Mouse (Mus musculus) limb, embryonic 11.5 days (tissue): ENCODE data around the gene Med17. TPM values are rescaled to one million over a fixed set of nuclear protein-coding genes. Genes with fewer than 3 reads are reported as not detected.

Experiments used
- ATAC-seq: fragments of 200-750 bp; cut with Nextera tagmentation; 2 replicates; pipeline ENCODE4 v1.8.0; 2017; ENCODE audit warnings: low read depth; ENCODE audit not compliant: insufficient number of reproducible peaks, low FRiP score, low TSS enrichment
- DNase-seq: peaks from one replicate; pipeline ENCODE4 v3.0.0-alpha.2; 2015; ENCODE audit warnings: low spot score
- H3K27ac ChIP-seq: fragments of 300-500 bp; sonication (generic); replicated peaks from 2 replicates; pipeline ENCODE4 v1.5.1; 2014; ENCODE audit warnings: low read depth, mild to moderate bottlenecking, low read length
- H3K27me3 ChIP-seq: fragments of 300-500 bp; sonication (generic); 2 replicates; pipeline ENCODE4 v1.6.1; 2014; ENCODE audit warnings: mild to moderate bottlenecking, low read length, mixed read lengths; ENCODE audit not compliant: control insufficient read depth, insufficient read depth
- H3K36me3 ChIP-seq: fragments of 300-500 bp; sonication (generic); 2 replicates; pipeline ENCODE4 v1.6.1; 2014; ENCODE audit warnings: mild to moderate bottlenecking, low read length, moderate library complexity, mixed read lengths; ENCODE audit not compliant: control insufficient read depth, insufficient read depth
- H3K4me1 ChIP-seq: fragments of 300-500 bp; sonication (generic); 2 replicates; pipeline ENCODE4 v1.6.1; 2014; ENCODE audit warnings: low read length, mixed read lengths; ENCODE audit not compliant: control insufficient read depth, insufficient read depth
- H3K4me2 ChIP-seq: fragments of 300-500 bp; sonication (generic); 2 replicates; pipeline ENCODE4 v1.6.1; 2014; ENCODE audit warnings: low read depth, mild to moderate bottlenecking, moderate library complexity; ENCODE audit not compliant: severe bottlenecking
- H3K4me3 ChIP-seq: fragments of 300-500 bp; sonication (generic); 2 replicates; pipeline ENCODE4 v1.5.1; 2014; ENCODE audit warnings: low read depth, low read length
- H3K9ac ChIP-seq: fragments of 300-500 bp; sonication (generic); 2 replicates; pipeline ENCODE4 v1.6.1; 2014; ENCODE audit warnings: mild to moderate bottlenecking, low read length
- H3K9me3 ChIP-seq: fragments of 300-500 bp; sonication (generic); 2 replicates; pipeline ENCODE4 v1.6.1; 2016; ENCODE audit warnings: low read length; ENCODE audit not compliant: control insufficient read depth
- WGBS: fragments of 180-500 bp; shearing (Covaris S2); extraction: QIAGEN DNeasy Blood & Tissue Kit; methylation state at CpG from one replicate; pipeline ENCODE4 v1.1.7; 2014; 5-methylcytosine and 5-hydroxymethylcytosine counted together
- polyA plus RNA-seq: library from polyadenylated mRNA; unstranded; fragments of >200 nt; fragmentation: Nextera tagmentation; extraction: Ambion mirVana; gene quantifications from 2 replicates; pipeline ENCODE4 v1.2.1, GENCODE M21; 2014

Gene Med17
- polyA plus RNA-seq, 1 experiment from 2014 or later: 46.6 TPM

DNA sequence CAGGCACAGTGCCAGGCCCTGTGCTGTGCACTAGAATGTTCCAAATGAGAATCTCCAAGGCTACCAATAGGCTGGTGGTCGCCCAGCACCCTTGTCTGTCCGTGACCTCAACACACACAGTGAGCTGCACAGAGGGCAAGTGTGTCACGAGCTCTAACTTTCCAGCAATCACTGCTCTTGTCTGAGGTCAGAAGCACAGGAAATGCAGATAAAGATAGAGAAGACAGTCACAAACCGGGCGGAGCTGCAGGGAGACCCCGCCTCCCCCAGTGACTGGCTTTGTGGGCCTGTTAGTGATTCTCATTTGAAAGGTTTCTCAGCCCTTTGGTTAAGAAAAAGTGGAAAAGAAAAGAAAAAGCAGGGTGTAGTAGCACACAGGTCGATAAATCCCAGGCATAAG lies 29.4 kb downstream of the Med17 start:
- H3K27me3 ChIP-seq: no peaks in the 10 kb centered on the region
- no peak overlapping the region for H3K27ac ChIP-seq
- H3K4me3 ChIP-seq: no peak overlapping the region
- DNase-seq: no peak
- no peaks in the 10 kb centered on the region for H3K36me3 ChIP-seq
- 78% methylated on average over 7 of the region's 7 CpGs for WGBS
- no peak overlapping the region for H3K9ac ChIP-seq
- no peak overlapping the region for H3K4me2 ChIP-seq
- no peaks in the 10 kb centered on the region for H3K4me1 ChIP-seq
- H3K9me3 ChIP-seq: no peaks in the 10 kb centered on the region
- ATAC-seq: no peak

- H3K36me3 ChIP-seq: no peaks in the 10 kb centered on the region
- WGBS: 59% methylated on average over 14 of the region's 14 CpGs
- H3K4me2 ChIP-seq: no peak overlapping the region
- no peak overlapping the region for H3K4me3 ChIP-seq
- no peaks in the 10 kb centered on the region for H3K4me1 ChIP-seq
- no peak for DNase-seq
- H3K27me3 ChIP-seq: no peaks in the 10 kb centered on the region
- no peak overlapping the region for H3K9ac ChIP-seq
- no peaks in the 10 kb centered on the region for H3K9me3 ChIP-seq
- H3K27ac ChIP-seq: no peak overlapping the region
- no peak for ATAC-seq
These were observed 34.2 kb downstream of the Med17 start for GRCm38 (mm10) chr9:15245319-15246075.

GRCm38 (mm10) chr9:15242130-15242529 lies 37.6 kb downstream of the Med17 start:
- no peak for ATAC-seq
- no peak overlapping the region for H3K4me3 ChIP-seq
- H3K27me3 ChIP-seq: no peaks in the 10 kb centered on the region
- H3K36me3 ChIP-seq: no peaks in the 10 kb centered on the region
- 87% methylated on average over 1 of the region's 1 CpGs for WGBS
- H3K27ac ChIP-seq: no peak overlapping the region
- no peak overlapping the region for H3K4me2 ChIP-seq
- peaks cover 7% of the 10 kb centered on the region; the same call in 1 of the 2 replicates for H3K4me1 ChIP-seq
- DNase-seq: no peak
- no peak overlapping the region for H3K9ac ChIP-seq
- no peaks in the 10 kb centered on the region for H3K9me3 ChIP-seq

GRCm38 (mm10) chr9:15241596-15241939 lies 38.2 kb downstream of the Med17 start:
- no peak overlapping the region for H3K9ac ChIP-seq
- WGBS: 52% methylated on average over 9 of the region's 9 CpGs
- no peaks in the 10 kb centered on the region for H3K36me3 ChIP-seq
- no peaks in the 10 kb centered on the region for H3K9me3 ChIP-seq
- DNase-seq (peak; percentile 85), ATAC-seq (no peak)
- H3K4me3 ChIP-seq: no peak overlapping the region
- no peak overlapping the region for H3K4me2 ChIP-seq
- no peaks in the 10 kb centered on the region for H3K27me3 ChIP-seq
- peaks cover 7% of the 10 kb centered on the region; the same call in 1 of the 2 replicates for H3K4me1 ChIP-seq
- no peak overlapping the region for H3K27ac ChIP-seq

DNA sequence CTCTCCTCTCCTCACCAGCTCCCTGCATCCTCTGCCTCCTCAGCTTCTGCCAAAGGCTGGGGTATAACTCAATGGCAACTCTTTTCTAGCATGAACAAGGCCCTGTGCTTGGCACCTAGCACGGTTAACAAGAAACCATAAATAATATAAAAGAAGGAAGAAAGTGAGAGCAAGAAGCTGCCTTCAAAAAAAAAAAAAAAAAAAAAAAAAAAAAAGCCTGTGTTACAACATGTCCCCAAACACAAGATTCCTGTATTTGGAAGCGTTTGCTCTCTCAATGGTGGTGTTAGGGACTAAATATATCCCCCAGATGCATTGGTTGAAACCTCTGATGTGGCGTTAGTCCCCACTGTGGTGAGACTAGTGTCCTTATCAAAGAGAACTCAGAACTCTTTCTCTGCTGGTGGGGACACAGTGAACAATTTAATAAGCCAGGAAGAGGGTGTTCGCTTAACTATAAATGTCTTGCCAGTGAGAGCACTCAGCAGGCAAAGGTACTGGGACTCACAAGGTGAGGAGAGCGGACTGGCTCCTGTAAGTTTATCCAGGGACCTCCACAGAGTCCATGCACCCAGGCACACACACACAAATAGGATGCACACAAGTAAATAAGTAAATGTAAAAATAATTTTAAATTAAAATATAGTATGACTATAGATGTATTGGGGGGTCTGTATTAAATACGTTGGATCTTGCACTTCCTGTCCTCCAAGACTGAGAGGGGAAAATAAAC lies 38.7 kb downstream of the Med17 start:
- H3K27me3 ChIP-seq: no peaks in the 10 kb centered on the region
- no peak for DNase-seq
- H3K36me3 ChIP-seq: no peaks in the 10 kb centered on the region
- H3K9ac ChIP-seq: no peak overlapping the region
- H3K4me3 ChIP-seq: no peak overlapping the region
- H3K4me1 ChIP-seq: peaks cover 7% of the 10 kb centered on the region; the same call in 1 of the 2 replicates
- 72% methylated on average over 6 of the region's 6 CpGs for WGBS
- no peaks in the 10 kb centered on the region for H3K9me3 ChIP-seq
- no peak overlapping the region for H3K4me2 ChIP-seq
- no peak overlapping the region for H3K27ac ChIP-seq
- no peak for ATAC-seq

DNA sequence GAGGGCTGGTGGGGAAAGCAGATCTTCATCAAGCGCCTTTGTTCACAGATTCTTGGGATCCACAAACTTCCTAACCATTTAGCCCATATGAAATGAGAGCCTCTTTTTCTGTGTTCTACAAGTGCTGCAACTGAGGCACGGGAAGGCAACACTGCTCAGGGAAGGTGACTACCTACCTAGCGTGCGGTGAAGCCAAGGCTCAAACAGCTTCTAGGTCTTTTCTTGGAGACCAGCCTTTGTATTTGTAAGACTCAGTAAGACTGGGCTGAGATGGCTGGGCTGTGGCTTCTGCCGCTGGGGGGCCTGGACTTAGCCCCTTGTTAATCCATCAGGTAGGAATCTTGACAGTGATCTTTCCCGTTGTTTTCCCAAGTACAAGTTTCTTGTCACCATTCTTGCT lies 39.7 kb downstream of the Med17 start:
- no peaks in the 10 kb centered on the region for H3K27me3 ChIP-seq
- H3K36me3 ChIP-seq: no peaks in the 10 kb centered on the region
- no peak overlapping the region for H3K27ac ChIP-seq
- peak; percentile 19 for DNase-seq
- H3K9me3 ChIP-seq: no peaks in the 10 kb centered on the region
- no peak overlapping the region for H3K4me3 ChIP-seq
- no peak overlapping the region for H3K9ac ChIP-seq
- H3K4me1 ChIP-seq: peaks cover 7% of the 10 kb centered on the region; the same call in 1 of the 2 replicates
- no peak for ATAC-seq
- no peak overlapping the region for H3K4me2 ChIP-seq
- WGBS: 87% methylated on average over 6 of the region's 6 CpGs

DNA sequence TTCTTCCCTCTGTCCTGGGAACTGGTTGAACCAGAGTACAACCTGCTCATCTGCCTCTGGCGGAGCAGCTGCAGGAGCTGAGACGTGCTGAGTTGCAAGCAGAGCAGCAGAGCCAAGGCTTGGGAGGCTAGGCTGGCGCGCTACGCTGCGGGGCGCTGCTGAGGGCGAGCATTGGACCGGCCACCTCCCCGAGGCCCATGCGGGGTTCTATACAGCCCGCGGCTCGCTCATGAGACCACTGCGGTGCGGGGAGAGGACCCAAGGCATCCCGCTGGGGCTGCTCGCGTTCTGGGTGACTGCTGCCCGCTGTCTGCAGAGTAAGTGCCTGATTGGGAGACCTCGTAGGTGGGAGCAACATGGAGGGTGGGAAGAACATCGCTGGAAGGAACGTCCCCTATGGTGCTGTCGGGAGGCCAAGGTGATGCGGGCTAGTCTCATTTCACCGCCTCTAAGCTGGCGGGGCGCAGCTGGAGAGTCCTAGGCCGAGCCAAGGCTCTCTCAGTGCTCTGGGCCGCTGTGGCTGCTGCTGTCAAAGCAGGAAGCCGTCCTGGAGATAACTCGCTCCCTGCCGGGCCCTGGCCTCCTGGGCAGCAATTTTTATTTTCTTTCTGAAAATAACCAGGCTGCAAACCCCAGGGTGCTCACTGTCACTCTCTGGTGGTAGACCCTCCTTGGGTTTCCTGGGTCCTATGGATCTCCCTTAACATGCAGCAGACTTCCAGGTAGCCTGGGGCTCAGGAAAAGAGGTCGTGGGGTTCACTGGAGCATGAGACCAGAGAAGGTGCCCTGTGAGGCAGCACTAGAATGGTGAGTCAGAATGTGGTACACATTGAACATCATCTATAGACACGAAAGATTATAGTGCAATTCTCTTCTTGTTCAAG lies 40.4 kb downstream of the Med17 start, which contains the start of gene Vstm5:
Vstm5 (plus strand) TSS at position 4 of the 884 bp plus-strand sequence.
- Histone ChIP-seq H3K9ac (peak within 1 kb of the TSS; percentile 51), H3K4me3 (peak within 1 kb of the TSS; percentile 40), H3K4me1 (peaks cover 7% of the 10 kb centered on the region; the same call in 1 of the 2 replicates), H3K9me3 (no peaks in the 10 kb centered on the region), H3K4me2 (peak within 1 kb of the TSS; percentile 85), H3K27ac (no peak within 1 kb of the TSS), H3K36me3 (no peaks in the 10 kb centered on the region), H3K27me3 (no peaks in the 10 kb centered on the region)
- ATAC-seq (peak; percentile 60), DNase-seq (peak; percentile 64)
- 6% methylated on average over 35 of the region's 35 CpGs for WGBS
